Mouse (Mus musculus): ENCODE results near the gene Gm21304. TPM values are rescaled to one million over a fixed set of nuclear protein-coding genes. Genes with fewer than 3 reads are reported as not detected.
"Not testable (repeated sequence)": the region's sequence is repeated elsewhere in the genome, so short reads cannot be mapped to it uniquely, and the experiment has no call there.

Gene Gm21304
- not detected in 2 replicates for total RNA-seq (2021)
- long read RNA-seq = 0 reads

- DNase-seq = not testable (repeated sequence)
Observed at GRCm38 (mm10) chr10:104168215-104168614, at the start of gene Gm21304. Gene Gm21304 (plus strand): TSS chr10:104168515.

- not testable (repeated sequence) for DNase-seq
Observed at GRCm38 (mm10) chr10:104142687-104143086, 25.6 kb upstream of the Gm21304 start, which contains the start of gene Gm21293. Gene Gm21293 (plus strand): TSS chr10:104142987.

- not testable (repeated sequence) for DNase-seq
Observed at GRCm38 (mm10) chr10:104151197-104151596, 17.1 kb upstream of the Gm21304 start, which contains the start of gene Gm6763. Gene Gm6763 (plus strand): TSS chr10:104151497.

GRCm38 (mm10) chr10:104159706-104160105, 8.6 kb upstream of the Gm21304 start, which contains the start of gene Gm8764:
Gene Gm8764 (plus strand): TSS chr10:104160006.
- DNase-seq = not testable (repeated sequence)

- DNase-seq = not testable (repeated sequence)
Observed at GRCm38 (mm10) chr10:104176724-104177123, 8.4 kb downstream of the Gm21304 start, which contains the start of gene Gm21312. Gene Gm21312 (plus strand): TSS chr10:104177024.

- not testable (repeated sequence) for DNase-seq
Observed at GRCm38 (mm10) chr10:104185233-104185632, 16.9 kb downstream of the Gm21304 start, which contains the start of gene Gm20765. Gene Gm20765 (plus strand): TSS chr10:104185533.

- DNase-seq = not testable (repeated sequence)
Observed at GRCm38 (mm10) chr10:104193742-104194141, 25.4 kb downstream of the Gm21304 start, which contains the start of gene Gm4340. Gene Gm4340 (plus strand): TSS chr10:104194042.

GRCm38 (mm10) chr10:104209655-104210054, 41.3 kb downstream of the Gm21304 start:
- no peak for DNase-seq

GRCm38 (mm10) chr10:104210268-104210990, 42.1 kb downstream of the Gm21304 start:
- DNase-seq = no peak

- no peak for DNase-seq
Observed at GRCm38 (mm10) chr10:104214527-104214926, 46.2 kb downstream of the Gm21304 start.

Other genes starting within 250 kb of the Gm21304 start
- not detected in 2 replicates for gene Gm21293, start 25.5 kb upstream of the Gm21304 start, total RNA-seq (2021)
- not detected in 2 replicates for gene Gm6763, start 17.0 kb upstream of the Gm21304 start, total RNA-seq (2021)
- gene Gm8764, start 8.5 kb upstream of the Gm21304 start, total RNA-seq (2021) = not detected in 2 replicates
- not detected in 2 replicates for gene Gm21312, start 8.5 kb downstream of the Gm21304 start, total RNA-seq (2021)
- not detected in 2 replicates for gene Gm20765, start 17.0 kb downstream of the Gm21304 start, total RNA-seq (2021)
- not detected in 2 replicates for gene Gm4340, start 25.5 kb downstream of the Gm21304 start, total RNA-seq (2021)